Mouse (Mus musculus): Measurements from ENCODE around the gene C2cd4c. TPM values are rescaled to one million over a fixed set of nuclear protein-coding genes. Genes with fewer than 3 reads are reported as not detected.

Gene C2cd4c
- polyA plus RNA-seq (2015; fragmentation: Nextera tagmentation; extraction: Ambion mirVana) = not detected in 2 replicates

GRCm38 (mm10) chr10:79613578-79614304 is at the start of gene C2cd4c:
C2cd4c (minus strand) TSS chr10:79614025.
- H3K9ac ChIP-seq = peak within 1 kb of the TSS; percentile 21; the same call in 1 of the 2 replicates
- H3K9me3 ChIP-seq = no peaks in the 10 kb centered on the region
- under 1% methylated on average over 60 of the region's 60 CpGs for WGBS
- H3K4me3 ChIP-seq = peak within 1 kb of the TSS; percentile 50
- H3K27ac ChIP-seq = no peak within 1 kb of the TSS
- H3K36me3 ChIP-seq = no peaks in the 10 kb centered on the region
- peaks cover 23% of the 10 kb centered on the region for H3K4me1 ChIP-seq
- ATAC-seq (ENCODE audit: borderline replicate concordance, extremely low read depth, low FRiP score, low TSS enrichment) = peak; percentile 78
- peaks cover 36% of the 10 kb centered on the region for H3K27me3 ChIP-seq
- H3K4me2 ChIP-seq = peak within 1 kb of the TSS; percentile 93

- no peak overlapping the region for H3K4me2 ChIP-seq
- H3K27me3 ChIP-seq = no peaks in the 10 kb centered on the region
- no peak for ATAC-seq (ENCODE audit: borderline replicate concordance, extremely low read depth, low FRiP score, low TSS enrichment)
- WGBS = 36% methylated on average over 3 of the region's 3 CpGs
- no peak overlapping the region for H3K4me3 ChIP-seq
- no peaks in the 10 kb centered on the region for H3K9me3 ChIP-seq
- H3K4me1 ChIP-seq = no peaks in the 10 kb centered on the region
- H3K36me3 ChIP-seq = no peaks in the 10 kb centered on the region
- H3K9ac ChIP-seq = no peak overlapping the region
- no peak overlapping the region for H3K27ac ChIP-seq
Observed at GRCm38 (mm10) chr10:79661861-79662260, 48.0 kb upstream of the C2cd4c start.

GRCm38 (mm10) chr10:79660298-79660697 is 46.5 kb upstream of the C2cd4c start:
- H3K9me3 ChIP-seq = no peaks in the 10 kb centered on the region
- whole genome bisulfite sequencing = 67% methylated on average over 2 of the region's 2 CpGs
- no peak for ATAC-seq (ENCODE audit: borderline replicate concordance, extremely low read depth, low FRiP score, low TSS enrichment)

GRCm38 (mm10) chr10:79658829-79659228 is 45.0 kb upstream of the C2cd4c start:
- 22% methylated on average over 4 of the region's 4 CpGs for WGBS
- no peak for ATAC-seq (ENCODE audit: borderline replicate concordance, extremely low read depth, low FRiP score, low TSS enrichment)

More at GRCm38 (mm10) chr10:79660298-79660697, 46.5 kb upstream of the C2cd4c start:
- H3K27ac ChIP-seq = no peak overlapping the region
- H3K9ac ChIP-seq = no peak overlapping the region
- no peak overlapping the region for H3K4me2 ChIP-seq
- no peak overlapping the region for H3K4me3 ChIP-seq
- no peaks in the 10 kb centered on the region; the same call in 1 of the 2 replicates for H3K27me3 ChIP-seq
- H3K36me3 ChIP-seq = no peaks in the 10 kb centered on the region
- no peaks in the 10 kb centered on the region for H3K4me1 ChIP-seq

GRCm38 (mm10) chr10:79654946-79655395 is 41.1 kb upstream of the C2cd4c start:
- H3K9me3 ChIP-seq = no peaks in the 10 kb centered on the region
- no peak for ATAC-seq (ENCODE audit: borderline replicate concordance, extremely low read depth, low FRiP score, low TSS enrichment)
- WGBS = 38% methylated on average over 1 of the region's 1 CpGs
- no peak overlapping the region for H3K4me3 ChIP-seq
- no peak overlapping the region for H3K27ac ChIP-seq
- H3K4me1 ChIP-seq = no peaks in the 10 kb centered on the region
- no peaks in the 10 kb centered on the region; the same call in 1 of the 2 replicates for H3K27me3 ChIP-seq
- no peak overlapping the region for H3K9ac ChIP-seq
- H3K36me3 ChIP-seq = no peaks in the 10 kb centered on the region
- H3K4me2 ChIP-seq = no peak overlapping the region

More at GRCm38 (mm10) chr10:79658829-79659228, 45.0 kb upstream of the C2cd4c start:
- no peaks in the 10 kb centered on the region for H3K36me3 ChIP-seq
- H3K9me3 ChIP-seq = no peaks in the 10 kb centered on the region
- no peaks in the 10 kb centered on the region for H3K4me1 ChIP-seq
- no peak overlapping the region for H3K4me2 ChIP-seq
- no peak overlapping the region for H3K9ac ChIP-seq
- H3K27ac ChIP-seq = no peak overlapping the region
- no peaks in the 10 kb centered on the region; the same call in 1 of the 2 replicates for H3K27me3 ChIP-seq
- no peak overlapping the region for H3K4me3 ChIP-seq

- H3K9ac ChIP-seq = no peak overlapping the region
- no peak for ATAC-seq (ENCODE audit: borderline replicate concordance, extremely low read depth, low FRiP score, low TSS enrichment)
- H3K27ac ChIP-seq = no peak overlapping the region
- no peaks in the 10 kb centered on the region for H3K4me1 ChIP-seq
- H3K27me3 ChIP-seq = no peaks in the 10 kb centered on the region; the same call in 1 of the 2 replicates
- H3K4me3 ChIP-seq = no peak overlapping the region
- no peaks in the 10 kb centered on the region for H3K36me3 ChIP-seq
- H3K4me2 ChIP-seq = no peak overlapping the region
- 77% methylated on average over 7 of the region's 7 CpGs for whole genome bisulfite sequencing
- no peaks in the 10 kb centered on the region for H3K9me3 ChIP-seq
Observed at GRCm38 (mm10) chr10:79652789-79653188, 39.0 kb upstream of the C2cd4c start.

GRCm38 (mm10) chr10:79649070-79649751 is 35.4 kb upstream of the C2cd4c start:
- WGBS = 29% methylated on average over 7 of the region's 7 CpGs
- H3K4me1 ChIP-seq = no peaks in the 10 kb centered on the region

GRCm38 (mm10) chr10:79645711-79646110 is 31.9 kb upstream of the C2cd4c start, which contains the start of gene Odf3l2:
Odf3l2 (minus strand) TSS chr10:79645738.
- H3K4me3 ChIP-seq = no peak within 1 kb of the TSS
- no peaks in the 10 kb centered on the region for H3K27me3 ChIP-seq
- no peaks in the 10 kb centered on the region for H3K36me3 ChIP-seq
- H3K27ac ChIP-seq = no peak within 1 kb of the TSS
- no peak for ATAC-seq (ENCODE audit: borderline replicate concordance, extremely low read depth, low FRiP score, low TSS enrichment)
- 58% methylated on average over 8 of the region's 8 CpGs for WGBS
- no peak within 1 kb of the TSS for H3K4me2 ChIP-seq
- no peaks in the 10 kb centered on the region for H3K9me3 ChIP-seq
- H3K4me1 ChIP-seq = no peaks in the 10 kb centered on the region
- H3K9ac ChIP-seq = no peak within 1 kb of the TSS

More at GRCm38 (mm10) chr10:79649070-79649751, 35.4 kb upstream of the C2cd4c start:
- Histone ChIP-seq H3K4me3 (no peak overlapping the region), H3K9me3 (no peaks in the 10 kb centered on the region), H3K4me2 (no peak overlapping the region), H3K27me3 (no peaks in the 10 kb centered on the region), H3K36me3 (no peaks in the 10 kb centered on the region), H3K27ac (no peak overlapping the region), H3K9ac (no peak overlapping the region)
- ATAC-seq (ENCODE audit: borderline replicate concordance, extremely low read depth, low FRiP score, low TSS enrichment) = peak; percentile 20; the same call in 1 of the 2 replicates

GRCm38 (mm10) chr10:79638486-79639204 is 24.8 kb upstream of the C2cd4c start:
- Histone ChIP-seq H3K4me3 (peak overlapping the region; percentile 18; the same call in 1 of the 2 replicates), H3K9me3 (no peaks in the 10 kb centered on the region), H3K27me3 (peaks cover 46% of the 10 kb centered on the region), H3K36me3 (no peaks in the 10 kb centered on the region), H3K4me2 (peak overlapping the region; percentile 98), H3K9ac (no peak overlapping the region), H3K27ac (no peak overlapping the region), H3K4me1 (peaks cover 27% of the 10 kb centered on the region)
- peak; percentile 46; the same call in 1 of the 2 replicates for ATAC-seq (ENCODE audit: borderline replicate concordance, extremely low read depth, low FRiP score, low TSS enrichment)
- WGBS = 5% methylated on average over 23 of the region's 23 CpGs

GRCm38 (mm10) chr10:79637128-79638110 is 23.6 kb upstream of the C2cd4c start, which contains the start of gene Shc2:
Shc2 (minus strand) TSS chr10:79637918.
- Histone ChIP-seq H3K9me3 (no peaks in the 10 kb centered on the region), H3K27ac (peak within 1 kb of the TSS; percentile 19; the same call in 1 of the 2 replicates), H3K4me1 (peaks cover 27% of the 10 kb centered on the region), H3K9ac (peak within 1 kb of the TSS; percentile 58), H3K36me3 (no peaks in the 10 kb centered on the region), H3K27me3 (peaks cover 46% of the 10 kb centered on the region), H3K4me2 (peak within 1 kb of the TSS; percentile 98), H3K4me3 (peak within 1 kb of the TSS; percentile 66)
- WGBS = under 1% methylated on average over 109 of the region's 116 CpGs
- ATAC-seq (ENCODE audit: borderline replicate concordance, extremely low read depth, low FRiP score, low TSS enrichment) = peak; percentile 76; the same call in 1 of the 2 replicates

Measured in lung, embryonic 15.5 days (tissue).